Mouse (Mus musculus): ENCODE data around the gene Rps17. TPM values are rescaled to one million over a fixed set of nuclear protein-coding genes. Genes with fewer than 3 reads are reported as not detected.

Rps17 gene
- polyA plus RNA-seq, 1 experiment from 2014 or later: 1,210 TPM

DNA sequence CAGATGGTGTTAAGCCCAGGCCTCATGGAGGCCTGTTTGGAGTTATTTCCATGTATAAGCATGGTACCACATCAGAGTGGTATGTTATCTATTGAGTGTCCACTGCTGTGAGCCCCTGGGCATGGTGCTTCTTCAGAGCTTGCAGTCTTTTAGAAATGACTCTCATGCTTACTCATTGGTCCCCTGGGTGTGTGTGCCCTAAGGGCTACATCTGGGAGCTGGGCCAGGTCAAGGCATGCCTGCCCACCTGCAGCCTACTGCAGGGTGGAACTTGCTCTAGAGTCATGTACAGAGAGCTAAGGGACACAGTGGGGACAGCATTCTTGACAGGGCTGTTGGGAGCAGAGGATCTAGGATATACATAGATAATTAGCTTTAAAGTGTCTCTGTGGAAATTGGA lies 33.5 kb downstream of the Rps17 start:
- H3K36me3 ChIP-seq (ENCODE audit: insufficient read depth, low read length): 0 out of 2 replicates have a peak, but pooled peaks cover 2% of the 10 kb centered on the region
- no peak overlapping the region for H3K27ac ChIP-seq (ENCODE audit: low read length)
- ATAC-seq (ENCODE audit: low FRiP score, low TSS enrichment): no peak
- H3K9ac ChIP-seq (replicated peaks; ENCODE audit: low read length): no peak overlapping the region
- H3K4me2 ChIP-seq (replicated peaks; ENCODE audit: low read depth, low read length): no peak overlapping the region
- no peaks in the 10 kb centered on the region for H3K27me3 ChIP-seq (ENCODE audit: insufficient read depth, low read length)
- no peak overlapping the region for H3K4me3 ChIP-seq (ENCODE audit: low read length)
- peaks cover 4% of the 10 kb centered on the region; the same call in 1 of the 2 replicates for H3K9me3 ChIP-seq (ENCODE audit: low read length)
- no peaks in the 10 kb centered on the region for H3K4me1 ChIP-seq (ENCODE audit: insufficient read depth, low read length)

DNA sequence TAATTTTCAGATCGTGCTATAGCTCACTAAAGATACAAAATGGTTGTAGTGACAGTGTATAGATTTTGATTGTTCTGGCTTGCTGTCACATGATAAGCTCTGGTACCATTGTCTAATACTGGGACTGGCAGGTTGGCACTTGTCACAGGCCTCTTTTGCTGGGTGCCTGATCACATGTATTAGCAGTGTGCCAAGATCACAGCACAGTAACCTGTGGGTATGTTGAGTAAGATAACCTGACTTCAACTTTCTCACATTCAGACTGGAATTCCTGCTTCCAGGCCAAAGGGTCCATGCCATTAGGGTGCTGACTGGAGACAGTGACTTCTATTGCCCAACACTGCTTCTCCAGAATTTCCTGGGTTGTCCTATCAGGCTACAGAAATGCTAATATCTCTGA lies 33.9 kb downstream of the Rps17 start:
- Histone ChIP-seq H3K4me1 (ENCODE audit: insufficient read depth, low read length) (no peaks in the 10 kb centered on the region), H3K36me3 (ENCODE audit: insufficient read depth, low read length) (0 out of 2 replicates have a peak, but pooled peaks cover 2% of the 10 kb centered on the region), H3K4me2 (replicated peaks; ENCODE audit: low read depth, low read length) (no peak overlapping the region), H3K4me3 (ENCODE audit: low read length) (no peak overlapping the region), H3K9me3 (ENCODE audit: low read length) (peaks cover 4% of the 10 kb centered on the region; the same call in 1 of the 2 replicates), H3K27ac (ENCODE audit: low read length) (no peak overlapping the region), H3K9ac (replicated peaks; ENCODE audit: low read length) (no peak overlapping the region), H3K27me3 (ENCODE audit: insufficient read depth, low read length) (no peaks in the 10 kb centered on the region)
- no peak for ATAC-seq (ENCODE audit: low FRiP score, low TSS enrichment)
- WGBS: 100% methylated on average over 1 of the region's 1 CpGs

DNA sequence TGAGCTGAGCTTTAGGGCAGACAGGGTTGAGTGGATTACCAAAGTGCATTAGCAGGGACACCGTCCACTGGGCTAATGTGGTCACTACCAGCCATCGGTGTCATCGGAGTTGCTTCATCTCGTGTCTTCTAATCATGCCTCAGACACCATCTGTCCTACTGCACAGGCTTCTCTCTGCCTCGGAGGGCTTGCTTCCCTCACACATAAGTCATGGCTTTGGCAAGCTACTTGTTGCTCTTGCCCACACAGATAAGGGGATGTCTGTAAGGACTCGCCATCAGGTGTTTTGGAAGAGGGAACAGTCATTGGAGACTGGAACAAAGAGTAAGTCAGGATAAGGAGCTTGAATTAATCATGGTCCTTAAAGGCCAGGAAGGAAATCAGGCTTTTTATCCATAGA lies 35.8 kb downstream of the Rps17 start:
- Histone ChIP-seq H3K4me2 (replicated peaks; ENCODE audit: low read depth, low read length) (no peak overlapping the region), H3K36me3 (ENCODE audit: insufficient read depth, low read length) (0 out of 2 replicates have a peak, but pooled peaks cover 2% of the 10 kb centered on the region), H3K27me3 (ENCODE audit: insufficient read depth, low read length) (no peaks in the 10 kb centered on the region), H3K9me3 (ENCODE audit: low read length) (peaks cover 4% of the 10 kb centered on the region; the same call in 1 of the 2 replicates), H3K9ac (replicated peaks; ENCODE audit: low read length) (no peak overlapping the region), H3K4me3 (ENCODE audit: low read length) (no peak overlapping the region), H3K4me1 (ENCODE audit: insufficient read depth, low read length) (no peaks in the 10 kb centered on the region), H3K27ac (ENCODE audit: low read length) (no peak overlapping the region)
- 88% methylated on average over 6 of the region's 6 CpGs for whole genome bisulfite sequencing
- ATAC-seq (ENCODE audit: low FRiP score, low TSS enrichment): no peak

DNA sequence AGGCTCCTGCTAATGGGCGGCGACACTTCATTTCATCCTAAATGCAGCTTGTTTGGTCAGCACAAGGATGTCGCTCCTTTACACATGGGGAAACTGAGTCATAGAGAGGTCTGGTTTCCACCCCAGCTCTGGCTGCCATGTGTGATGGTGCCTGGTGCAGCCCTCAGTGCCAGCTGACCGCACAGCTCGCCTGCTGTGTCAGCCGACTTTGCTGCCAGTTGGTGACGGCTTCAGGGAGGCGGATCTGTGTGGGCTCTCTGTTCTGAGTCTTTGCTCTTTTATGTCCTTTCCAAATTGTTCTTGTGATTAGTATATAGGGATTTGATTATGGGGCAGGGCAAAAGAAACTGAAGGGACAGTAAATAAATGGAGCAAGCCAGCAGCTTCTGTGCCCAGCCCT lies 37.3 kb downstream of the Rps17 start:
- Histone ChIP-seq H3K27me3 (ENCODE audit: insufficient read depth, low read length) (no peaks in the 10 kb centered on the region), H3K4me1 (ENCODE audit: insufficient read depth, low read length) (no peaks in the 10 kb centered on the region), H3K9ac (replicated peaks; ENCODE audit: low read length) (no peak overlapping the region), H3K4me2 (replicated peaks; ENCODE audit: low read depth, low read length) (no peak overlapping the region), H3K4me3 (ENCODE audit: low read length) (no peak overlapping the region), H3K36me3 (ENCODE audit: insufficient read depth, low read length) (0 out of 2 replicates have a peak, but pooled peaks cover 2% of the 10 kb centered on the region), H3K27ac (ENCODE audit: low read length) (no peak overlapping the region), H3K9me3 (ENCODE audit: low read length) (peaks cover 4% of the 10 kb centered on the region; the same call in 1 of the 2 replicates)
- 71% methylated on average over 8 of the region's 8 CpGs for WGBS
- ATAC-seq (ENCODE audit: low FRiP score, low TSS enrichment): no peak

DNA sequence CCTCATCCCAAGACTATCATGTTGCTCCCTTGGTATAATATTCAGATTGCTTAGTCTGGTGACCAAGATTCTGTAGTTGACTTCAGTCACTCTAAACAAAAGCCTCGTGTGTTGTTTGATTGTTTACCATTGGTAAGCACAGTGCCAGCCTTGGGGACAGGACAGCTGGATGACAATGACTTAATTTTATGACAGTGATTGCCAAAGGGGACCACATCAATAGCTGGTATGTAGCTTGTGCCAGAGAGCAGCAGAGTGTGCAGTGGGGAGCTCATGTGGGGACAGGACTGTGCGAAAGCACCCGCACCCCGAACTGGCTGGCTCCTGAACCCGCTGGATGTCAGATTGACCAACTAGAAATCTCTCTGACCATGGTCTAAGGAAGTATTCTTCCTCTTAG lies 40.4 kb downstream of the Rps17 start:
- no peak for ATAC-seq (ENCODE audit: low FRiP score, low TSS enrichment)
- 84% methylated on average over 5 of the region's 5 CpGs for WGBS
- Histone ChIP-seq H3K4me2 (replicated peaks; ENCODE audit: low read depth, low read length) (no peak overlapping the region), H3K36me3 (ENCODE audit: insufficient read depth, low read length) (no peaks in the 10 kb centered on the region), H3K9me3 (ENCODE audit: low read length) (no peaks in the 10 kb centered on the region), H3K27me3 (ENCODE audit: insufficient read depth, low read length) (no peaks in the 10 kb centered on the region), H3K9ac (replicated peaks; ENCODE audit: low read length) (no peak overlapping the region), H3K4me1 (ENCODE audit: insufficient read depth, low read length) (peaks cover 4% of the 10 kb centered on the region; the same call in 1 of the 2 replicates), H3K4me3 (ENCODE audit: low read length) (no peak overlapping the region), H3K27ac (ENCODE audit: low read length) (no peak overlapping the region)

DNA sequence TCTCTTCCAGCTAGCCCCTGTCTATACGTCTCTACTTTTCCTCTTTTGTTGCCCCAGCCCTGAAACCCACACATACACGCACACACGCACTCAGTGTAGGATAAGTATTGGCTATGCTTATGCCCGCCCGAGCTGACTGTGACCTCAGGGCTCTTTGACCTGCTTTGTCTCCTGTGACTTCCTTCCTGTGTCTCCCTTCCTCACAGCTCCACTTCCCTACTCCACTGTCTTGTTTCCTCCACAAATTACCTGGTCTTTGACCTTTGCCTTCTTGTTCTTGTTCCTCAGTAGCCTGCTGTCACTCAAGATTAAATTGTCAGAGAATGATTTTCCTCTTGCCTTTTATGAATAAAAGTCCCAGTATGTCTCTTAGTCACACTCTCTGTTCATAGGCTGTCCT lies 41.0 kb downstream of the Rps17 start:
- no peak for ATAC-seq (ENCODE audit: low FRiP score, low TSS enrichment)
- Histone ChIP-seq H3K4me3 (ENCODE audit: low read length) (no peak overlapping the region), H3K4me1 (ENCODE audit: insufficient read depth, low read length) (peaks cover 4% of the 10 kb centered on the region; the same call in 1 of the 2 replicates), H3K9ac (replicated peaks; ENCODE audit: low read length) (no peak overlapping the region), H3K27me3 (ENCODE audit: insufficient read depth, low read length) (no peaks in the 10 kb centered on the region), H3K27ac (ENCODE audit: low read length) (no peak overlapping the region), H3K36me3 (ENCODE audit: insufficient read depth, low read length) (no peaks in the 10 kb centered on the region), H3K4me2 (replicated peaks; ENCODE audit: low read depth, low read length) (no peak overlapping the region), H3K9me3 (ENCODE audit: low read length) (no peaks in the 10 kb centered on the region)
- 62% methylated on average over 5 of the region's 5 CpGs for WGBS

DNA sequence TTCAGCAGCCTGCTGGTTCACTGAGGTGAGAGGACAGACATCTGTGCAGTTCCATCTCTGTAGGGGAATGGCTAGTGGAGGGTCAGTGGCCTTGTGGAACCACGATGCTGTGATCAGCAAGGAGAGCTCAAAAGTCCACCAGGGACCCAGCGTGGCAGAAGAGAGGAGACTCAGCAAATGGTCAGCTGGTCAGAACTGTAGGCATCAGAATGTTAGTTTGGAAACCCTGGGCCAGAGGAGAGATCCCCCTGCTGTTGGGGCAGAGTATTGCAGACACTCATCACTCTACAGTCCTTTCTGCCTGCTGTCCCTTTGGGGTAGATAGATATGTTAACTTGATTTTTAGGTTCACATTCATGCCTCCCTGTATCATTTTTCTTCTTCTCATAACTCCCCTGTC lies 41.4 kb downstream of the Rps17 start:
- H3K27ac ChIP-seq (ENCODE audit: low read length): no peak overlapping the region
- no peaks in the 10 kb centered on the region for H3K36me3 ChIP-seq (ENCODE audit: insufficient read depth, low read length)
- no peak overlapping the region for H3K4me3 ChIP-seq (ENCODE audit: low read length)
- H3K4me1 ChIP-seq (ENCODE audit: insufficient read depth, low read length): peaks cover 4% of the 10 kb centered on the region; the same call in 1 of the 2 replicates
- H3K27me3 ChIP-seq (ENCODE audit: insufficient read depth, low read length): no peaks in the 10 kb centered on the region
- no peak overlapping the region for H3K9ac ChIP-seq (replicated peaks; ENCODE audit: low read length)
- H3K4me2 ChIP-seq (replicated peaks; ENCODE audit: low read depth, low read length): no peak overlapping the region
- no peak for ATAC-seq (ENCODE audit: low FRiP score, low TSS enrichment)
- no peaks in the 10 kb centered on the region for H3K9me3 ChIP-seq (ENCODE audit: low read length)
- 80% methylated on average over 2 of the region's 2 CpGs for WGBS

DNA sequence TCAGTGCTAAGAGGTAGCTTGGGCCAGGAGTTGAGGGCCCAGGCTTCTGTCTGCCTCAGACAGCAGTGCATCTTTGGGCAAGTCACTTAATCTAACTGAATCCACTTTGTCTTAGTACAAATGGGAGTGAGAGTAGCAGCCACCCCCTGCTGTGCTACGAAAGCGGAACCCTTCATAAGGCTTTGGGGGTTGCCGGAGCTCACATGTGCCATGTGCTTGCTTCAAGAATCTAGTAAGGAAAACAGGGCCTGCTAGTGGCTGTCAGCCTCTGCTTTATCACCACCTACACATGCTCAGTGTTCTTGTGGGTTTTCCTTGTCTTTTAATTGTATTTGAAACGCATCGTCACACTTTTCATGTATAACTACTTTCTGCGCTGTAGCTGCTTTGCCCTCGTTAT lies 43.7 kb downstream of the Rps17 start:
- no peak overlapping the region for H3K9ac ChIP-seq (replicated peaks; ENCODE audit: low read length)
- H3K4me1 ChIP-seq (ENCODE audit: insufficient read depth, low read length): peaks cover 8% of the 10 kb centered on the region; the same call in 1 of the 2 replicates
- H3K27ac ChIP-seq (ENCODE audit: low read length): no peak overlapping the region
- H3K27me3 ChIP-seq (ENCODE audit: insufficient read depth, low read length): no peaks in the 10 kb centered on the region
- WGBS: 42% methylated on average over 7 of the region's 7 CpGs
- H3K4me2 ChIP-seq (replicated peaks; ENCODE audit: low read depth, low read length): no peak overlapping the region
- ATAC-seq (ENCODE audit: low FRiP score, low TSS enrichment): no peak
- H3K9me3 ChIP-seq (ENCODE audit: low read length): no peaks in the 10 kb centered on the region
- no peak overlapping the region for H3K4me3 ChIP-seq (ENCODE audit: low read length)
- no peaks in the 10 kb centered on the region for H3K36me3 ChIP-seq (ENCODE audit: insufficient read depth, low read length)

DNA sequence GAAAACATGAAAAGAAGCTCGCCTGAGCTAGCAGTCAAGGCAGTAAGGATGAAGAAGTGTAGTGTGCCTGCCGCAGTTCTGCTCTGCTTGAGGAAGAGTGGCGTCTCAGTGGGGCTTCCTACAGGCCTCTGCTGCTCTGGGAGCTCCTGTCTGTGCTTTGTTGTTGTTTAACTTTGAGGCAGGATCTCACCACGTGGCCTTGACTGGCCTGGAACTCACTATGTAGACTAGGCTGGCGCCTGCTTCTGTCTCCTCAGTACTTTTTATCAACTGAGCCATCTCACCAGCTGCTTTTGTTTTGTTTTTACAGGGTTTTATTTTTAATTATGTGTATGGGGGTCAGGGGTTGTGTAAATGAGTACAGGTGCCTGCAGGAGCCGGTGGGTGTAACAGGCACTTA lies 46.8 kb downstream of the Rps17 start:
- 28% methylated on average over 6 of the region's 6 CpGs for WGBS
- no peak overlapping the region for H3K4me3 ChIP-seq (ENCODE audit: low read length)
- no peak for ATAC-seq (ENCODE audit: low FRiP score, low TSS enrichment)
- peaks cover 22% of the 10 kb centered on the region for H3K4me1 ChIP-seq (ENCODE audit: insufficient read depth, low read length)
- H3K4me2 ChIP-seq (replicated peaks; ENCODE audit: low read depth, low read length): no peak overlapping the region
- no peaks in the 10 kb centered on the region for H3K36me3 ChIP-seq (ENCODE audit: insufficient read depth, low read length)
- H3K9me3 ChIP-seq (ENCODE audit: low read length): no peaks in the 10 kb centered on the region
- no peak overlapping the region for H3K27ac ChIP-seq (ENCODE audit: low read length)
- no peaks in the 10 kb centered on the region for H3K27me3 ChIP-seq (ENCODE audit: insufficient read depth, low read length)
- no peak overlapping the region for H3K9ac ChIP-seq (replicated peaks; ENCODE audit: low read length)

DNA sequence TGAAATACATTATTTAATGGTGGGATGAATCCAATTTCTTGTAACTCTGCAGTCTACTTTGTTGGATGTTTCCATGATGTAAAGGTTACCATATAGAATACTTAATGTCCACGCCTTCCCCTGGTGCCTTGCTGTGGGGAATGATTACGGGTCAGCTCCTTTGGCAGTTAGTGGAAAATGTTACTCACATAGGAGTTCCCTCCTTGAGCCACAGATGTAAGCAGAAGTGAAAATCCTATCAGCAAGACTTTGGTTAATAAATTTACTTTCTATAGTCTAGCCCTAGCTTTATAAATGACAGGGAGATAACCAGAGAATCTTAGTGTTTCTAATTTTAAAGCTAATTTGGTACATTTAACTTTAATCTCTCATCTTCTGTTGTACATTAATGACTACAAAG lies 49.9 kb downstream of the Rps17 start:
- Histone ChIP-seq H3K9me3 (ENCODE audit: low read length) (no peaks in the 10 kb centered on the region), H3K4me3 (ENCODE audit: low read length) (no peak overlapping the region), H3K4me2 (replicated peaks; ENCODE audit: low read depth, low read length) (no peak overlapping the region), H3K36me3 (ENCODE audit: insufficient read depth, low read length) (no peaks in the 10 kb centered on the region), H3K27ac (ENCODE audit: low read length) (no peak overlapping the region), H3K9ac (replicated peaks; ENCODE audit: low read length) (no peak overlapping the region), H3K4me1 (ENCODE audit: insufficient read depth, low read length) (peaks cover 21% of the 10 kb centered on the region), H3K27me3 (ENCODE audit: insufficient read depth, low read length) (no peaks in the 10 kb centered on the region)
- 85% methylated on average over 2 of the region's 2 CpGs for WGBS
- ATAC-seq (ENCODE audit: low FRiP score, low TSS enrichment): no peak
